Mouse (Mus musculus): Measurements from ENCODE around the gene Parp3. TPM values are rescaled to one million over a fixed set of nuclear protein-coding genes. Genes with fewer than 3 reads are reported as not detected.

The Parp3 gene
- total RNA-seq, 2 experiments from 2014 or later, result 37.8 to 55.4 TPM

DNA sequence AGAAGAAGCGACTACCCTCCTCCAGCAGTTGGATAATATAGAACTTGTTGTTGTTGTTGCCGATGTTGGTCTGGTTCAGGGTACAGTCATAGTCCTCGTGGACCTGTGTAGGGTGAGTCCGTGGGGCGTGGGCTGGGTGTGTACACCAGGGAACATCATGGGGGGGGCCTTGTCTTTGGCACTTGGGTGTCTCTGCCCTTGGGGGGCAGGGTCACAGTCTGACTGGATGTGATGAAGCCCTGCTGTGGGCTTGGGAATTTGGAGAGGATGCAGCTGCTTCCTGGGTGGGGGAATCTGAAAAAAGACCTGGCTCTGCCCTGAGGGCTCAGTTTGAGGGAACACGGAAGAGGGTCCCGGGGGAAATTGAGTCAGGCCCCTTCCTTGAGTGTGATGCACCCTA lies 1.7 kb downstream of the Parp3 start:
- DNase-seq, result peak in 1 of 2 experiments; percentile 51

DNA sequence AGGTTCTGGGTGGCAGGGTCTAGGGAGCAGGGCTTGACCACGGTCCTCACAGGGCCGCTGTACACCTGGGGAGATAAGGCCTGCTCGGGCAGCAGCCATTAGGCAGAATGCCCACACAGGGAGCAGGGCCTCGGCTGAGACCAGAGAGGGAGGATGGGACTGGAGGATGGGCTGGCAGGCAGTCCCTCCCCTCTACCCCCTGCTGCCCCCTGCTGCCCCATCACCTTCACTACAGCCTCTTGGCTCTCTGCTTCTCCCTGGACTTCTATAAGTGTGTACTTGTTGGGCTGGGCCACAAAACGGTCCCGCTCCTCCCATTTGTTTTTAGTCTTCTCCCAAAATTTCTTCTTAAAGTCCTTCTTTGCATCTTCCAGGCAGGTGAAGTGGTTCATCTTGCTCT lies 2.3 kb downstream of the Parp3 start:
- DNase-seq, result peak; percentile 74 to 84

DNA sequence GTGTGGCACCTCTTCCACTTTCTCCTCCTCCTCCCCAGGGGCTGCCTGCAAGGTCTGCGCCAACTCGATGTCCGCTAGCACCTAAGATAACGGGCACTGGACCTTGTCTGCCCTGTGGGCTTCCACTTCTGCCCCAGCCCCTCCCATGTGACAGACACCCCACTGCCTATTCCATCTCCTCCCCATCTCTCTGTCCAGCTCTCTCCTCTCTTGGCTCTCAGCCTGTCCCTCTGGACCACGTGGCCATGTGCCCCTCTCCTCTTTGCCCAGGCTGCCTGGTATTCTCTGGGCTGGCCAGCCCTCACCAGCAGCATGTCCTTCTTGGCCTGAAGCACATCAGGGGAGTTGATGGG lies 3.0 kb downstream of the Parp3 start:
- no peak for DNase-seq

DNA sequence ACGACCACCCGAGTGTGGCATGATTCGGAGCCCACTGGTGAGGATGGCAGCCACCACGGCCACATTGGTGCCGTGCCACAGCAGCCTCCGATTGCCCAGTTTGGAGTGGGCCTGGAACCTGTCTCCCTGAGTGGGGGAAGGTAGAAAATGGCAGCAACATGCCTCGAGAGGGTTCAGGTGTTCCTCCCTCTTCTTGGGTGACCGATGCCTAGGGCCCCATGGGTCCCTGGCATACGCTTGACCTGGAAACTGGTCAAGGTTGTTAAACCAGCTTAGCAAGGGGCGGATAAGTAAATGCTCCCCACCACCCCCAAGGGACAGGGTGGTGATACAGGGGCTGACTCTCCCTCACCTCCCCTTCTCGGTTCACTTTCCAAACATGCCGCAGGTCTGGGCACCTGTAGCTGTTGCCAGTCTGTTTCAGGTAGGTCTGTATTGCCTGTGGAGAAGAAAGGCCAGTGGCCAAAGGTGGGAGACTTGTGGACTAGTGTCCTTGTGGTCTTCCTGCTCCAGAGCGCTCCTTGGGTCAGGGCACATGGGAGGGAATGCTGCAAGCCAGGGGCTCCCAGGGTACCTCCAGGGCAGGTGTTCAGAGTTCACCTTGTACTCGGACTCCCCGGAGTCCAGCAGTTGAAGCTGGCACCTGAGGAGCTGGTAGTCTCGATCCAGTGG lies 3.5 kb downstream of the Parp3 start:
- no peak for DNase-seq

DNA sequence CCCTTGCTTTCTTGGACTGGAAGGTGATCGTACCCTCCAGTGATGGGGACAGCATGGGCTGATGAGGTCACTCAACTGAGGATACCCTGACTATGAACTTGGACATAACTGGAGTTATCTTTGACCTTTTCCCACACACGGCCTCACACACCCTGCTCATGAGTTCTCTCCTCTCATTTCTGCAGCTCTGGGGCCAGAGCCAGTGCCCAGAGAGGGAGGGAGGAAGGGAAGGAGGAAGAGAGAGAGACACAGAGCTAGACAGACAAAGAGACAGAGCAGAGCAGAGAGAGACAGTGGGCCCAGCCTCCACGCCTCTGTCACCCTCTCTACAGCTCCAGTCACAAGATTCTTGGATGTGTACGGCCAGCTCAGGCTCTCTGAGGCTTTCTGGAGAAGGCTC lies 4.4 kb downstream of the Parp3 start:
- no peak for DNase-seq

DNA sequence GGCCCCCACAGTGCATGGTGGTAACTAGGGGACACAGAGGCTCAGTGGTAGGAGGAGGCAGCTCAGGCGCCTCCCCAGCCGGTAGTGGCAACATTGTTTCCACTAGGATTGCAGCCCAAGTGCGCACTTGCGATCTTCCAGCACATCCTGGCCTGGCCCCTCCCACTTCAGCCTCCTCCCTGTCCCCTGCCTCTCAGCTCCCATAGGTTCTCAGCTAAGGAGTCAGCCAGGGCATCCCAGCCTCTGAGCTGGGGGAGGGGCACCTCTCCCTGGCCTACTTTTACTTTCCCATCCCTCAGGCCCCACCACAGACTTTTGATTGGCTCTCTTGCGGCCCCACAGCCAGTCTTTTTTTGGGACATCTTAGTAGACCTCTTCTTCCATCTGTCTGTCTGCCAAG lies 4.9 kb downstream of the Parp3 start:
- DNase-seq, result peak; percentile 44 to 66

DNA sequence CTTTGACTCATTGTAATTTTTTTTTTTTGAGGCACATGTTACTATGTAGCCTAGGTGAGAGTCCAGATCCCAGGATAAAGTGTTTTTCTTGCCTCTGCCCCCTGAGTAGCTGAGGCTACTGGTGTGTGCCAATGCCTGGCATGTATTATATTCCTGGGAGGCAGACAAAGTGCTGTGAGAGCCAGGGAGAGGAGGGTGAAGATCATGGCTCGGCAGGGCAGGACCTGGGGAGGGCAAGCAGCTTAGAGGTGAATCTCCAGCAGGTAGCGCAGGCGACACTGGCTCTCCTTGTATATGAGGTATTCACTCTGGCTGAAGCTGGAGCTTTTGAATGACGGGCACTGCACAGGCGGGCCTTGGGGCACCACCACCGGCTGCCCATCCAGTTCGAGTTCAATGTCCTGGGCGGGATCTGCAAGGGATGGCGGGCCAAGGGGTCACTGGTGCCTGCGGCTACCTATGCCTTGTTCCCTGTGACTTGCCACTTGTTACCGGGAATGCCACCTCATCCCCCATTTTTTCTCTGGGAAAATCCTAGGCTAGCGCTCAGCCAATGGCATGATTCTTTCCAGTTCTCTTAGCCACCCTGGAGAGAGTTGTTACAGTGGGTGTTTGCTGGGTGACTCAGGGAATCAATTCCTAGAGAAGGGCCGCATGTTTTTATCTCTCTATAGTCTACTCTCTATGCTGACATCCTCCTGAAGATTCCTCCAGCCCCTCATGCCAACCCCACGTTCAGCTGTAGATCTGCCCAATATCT lies 5.6 kb downstream of the Parp3 start:
- no peak for DNase-seq

DNA sequence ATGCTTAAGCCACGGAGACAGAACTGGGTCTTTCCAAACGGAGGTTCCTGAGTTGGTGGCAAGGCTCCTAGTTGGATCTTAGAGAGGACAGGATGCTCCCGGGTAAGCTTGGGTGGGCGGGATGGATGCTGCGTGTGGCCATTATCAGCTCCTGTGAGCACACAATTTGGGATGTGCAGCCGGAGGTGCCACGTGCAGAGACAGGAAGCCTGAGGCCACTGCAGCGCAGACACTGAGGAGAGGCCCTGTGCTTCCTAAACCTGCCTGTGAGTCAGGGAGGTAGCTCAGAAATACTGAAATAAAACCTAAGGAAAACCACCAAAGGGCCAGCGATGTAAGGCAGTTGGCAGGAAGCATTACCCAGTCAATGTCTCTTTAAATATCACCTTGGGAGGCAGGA lies 7.0 kb downstream of the Parp3 start:
- DNase-seq, result no peak

DNA sequence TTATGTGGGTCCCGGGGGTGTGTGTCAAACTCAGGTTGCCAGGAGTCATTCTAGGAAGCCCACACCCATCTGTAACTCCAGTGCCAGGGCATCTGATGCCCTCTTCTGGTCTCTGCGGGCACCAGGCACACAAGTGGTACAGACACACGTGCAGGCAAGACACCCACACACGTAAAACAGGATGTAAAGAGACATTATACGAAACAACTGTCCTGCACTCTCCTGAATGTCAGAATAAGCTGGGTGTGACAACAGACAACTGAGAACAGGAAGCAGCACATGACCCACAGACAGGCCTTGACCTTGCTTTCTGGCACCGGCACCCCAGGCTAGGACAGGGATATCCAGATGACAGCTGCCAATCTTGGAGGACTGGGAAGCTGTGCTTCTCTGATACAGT lies 7.4 kb downstream of the Parp3 start:
- no peak for DNase-seq

DNA sequence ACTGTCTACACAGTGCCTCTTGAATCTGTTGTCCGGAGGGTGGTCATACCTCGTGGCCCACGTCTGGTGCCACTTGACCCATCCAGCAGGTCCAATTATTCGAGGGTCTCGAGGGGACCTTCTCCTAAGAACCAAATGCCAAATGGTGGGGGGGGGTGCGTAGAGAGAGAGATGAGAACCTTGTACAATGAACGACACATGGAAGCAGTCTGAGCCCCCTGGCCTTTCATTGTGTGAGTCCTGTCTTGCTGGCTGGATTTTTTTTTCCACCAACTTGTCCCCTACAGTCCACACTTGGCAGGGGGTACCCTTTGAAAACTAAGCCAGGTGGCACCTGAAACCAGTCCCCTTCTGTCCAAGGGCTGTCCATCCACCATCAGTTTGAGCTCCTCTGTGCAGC lies 9.0 kb downstream of the Parp3 start:
- no peak for DNase-seq

DNA sequence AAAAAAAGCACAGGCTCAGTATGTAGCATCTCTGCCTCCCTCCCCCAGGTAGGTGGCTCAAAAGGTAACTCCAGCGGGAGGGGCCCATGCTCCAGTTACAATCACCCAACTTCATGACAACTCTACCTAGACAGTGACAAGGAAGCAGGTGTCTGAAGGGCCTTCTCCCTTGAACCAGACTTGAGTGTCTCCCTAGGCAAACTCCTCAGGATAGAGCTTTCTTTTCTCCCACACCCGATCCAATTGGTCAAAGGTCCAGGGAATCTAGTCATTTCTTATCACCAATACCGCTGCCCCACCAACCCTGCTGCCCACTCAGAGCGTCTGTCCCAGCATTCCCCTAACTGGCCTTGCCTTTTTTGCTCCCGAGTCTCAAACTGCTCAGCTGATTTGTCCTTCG lies 10.0 kb downstream of the Parp3 start:
- no peak for DNase-seq

DNA sequence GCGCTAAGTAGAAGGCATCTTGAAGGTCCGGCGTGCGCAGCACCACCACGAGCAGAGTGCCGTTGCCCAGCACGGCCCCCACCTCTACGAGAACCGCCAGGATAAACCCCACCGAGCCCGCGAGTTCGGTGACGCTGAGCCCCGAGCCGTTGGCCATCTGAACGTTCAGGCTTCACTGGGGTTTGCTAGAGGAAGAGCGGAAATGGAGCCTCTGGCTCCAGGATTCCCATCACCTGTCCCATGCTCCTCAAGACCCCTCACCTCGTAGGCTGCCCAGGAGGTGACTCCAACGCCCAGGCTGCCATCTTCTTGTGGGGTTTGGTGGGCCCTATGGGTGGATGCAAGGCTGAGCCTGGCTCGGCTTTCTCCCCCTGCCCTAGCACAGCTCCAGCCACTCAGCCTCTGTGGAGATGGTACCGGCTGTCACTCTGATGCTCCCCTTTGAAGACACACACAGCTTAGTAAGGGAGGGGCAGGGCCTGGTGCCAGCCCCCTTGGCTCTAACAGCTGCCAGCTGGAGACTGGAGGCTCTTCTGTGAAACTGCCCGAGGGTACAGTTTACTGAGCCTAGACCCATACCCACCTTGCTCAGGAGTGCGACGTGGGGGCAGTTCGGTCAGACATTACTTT lies 11.1 kb downstream of the Parp3 start, which contains the start of gene Gpr62:
TSS of gene Gpr62 (minus strand) at position 368 of the 630 bp plus-strand sequence.
- DNase-seq, result no peak

DNA sequence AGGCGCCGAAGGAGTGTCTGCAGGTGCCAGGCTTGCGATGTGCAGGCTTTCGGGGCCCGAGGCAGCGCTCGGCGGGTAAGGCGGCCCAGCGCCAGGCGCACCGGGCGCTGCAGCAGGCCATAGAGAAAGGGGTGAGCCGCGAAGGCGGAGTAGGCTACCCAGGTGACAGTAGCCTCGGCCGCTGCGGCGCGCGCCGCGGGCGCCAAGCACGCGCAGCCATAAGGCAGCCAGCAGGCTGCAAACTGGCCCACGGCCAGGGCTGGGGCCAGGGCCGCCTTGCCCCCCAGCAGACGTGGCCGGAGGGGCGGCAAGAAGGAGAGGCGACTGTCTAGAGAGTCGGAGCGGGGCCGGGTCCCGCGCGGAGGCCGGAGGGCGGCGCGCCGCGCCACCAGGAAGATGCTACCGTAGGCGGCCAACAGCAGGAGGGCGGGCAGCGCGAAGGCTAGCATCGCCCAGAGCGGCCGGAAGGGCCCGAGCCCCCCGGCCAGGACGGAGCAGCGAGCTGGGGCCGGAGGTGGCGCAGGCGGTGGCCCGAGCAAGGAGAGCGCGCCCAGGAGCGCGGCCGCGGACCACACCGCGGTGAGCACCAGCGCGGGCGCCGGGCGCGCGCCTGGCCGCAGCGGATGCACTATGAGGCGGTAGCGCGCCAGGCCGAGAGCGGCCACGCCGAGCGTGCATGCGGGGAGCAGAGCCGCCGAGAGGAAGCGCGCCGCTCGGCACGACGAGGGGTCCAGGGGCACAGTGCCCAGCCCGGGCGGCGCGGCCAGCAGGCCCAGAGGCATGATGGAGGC lies 11.8 kb downstream of the Parp3 start:
- DNase-seq, result peak; percentile 55 to 76

DNA sequence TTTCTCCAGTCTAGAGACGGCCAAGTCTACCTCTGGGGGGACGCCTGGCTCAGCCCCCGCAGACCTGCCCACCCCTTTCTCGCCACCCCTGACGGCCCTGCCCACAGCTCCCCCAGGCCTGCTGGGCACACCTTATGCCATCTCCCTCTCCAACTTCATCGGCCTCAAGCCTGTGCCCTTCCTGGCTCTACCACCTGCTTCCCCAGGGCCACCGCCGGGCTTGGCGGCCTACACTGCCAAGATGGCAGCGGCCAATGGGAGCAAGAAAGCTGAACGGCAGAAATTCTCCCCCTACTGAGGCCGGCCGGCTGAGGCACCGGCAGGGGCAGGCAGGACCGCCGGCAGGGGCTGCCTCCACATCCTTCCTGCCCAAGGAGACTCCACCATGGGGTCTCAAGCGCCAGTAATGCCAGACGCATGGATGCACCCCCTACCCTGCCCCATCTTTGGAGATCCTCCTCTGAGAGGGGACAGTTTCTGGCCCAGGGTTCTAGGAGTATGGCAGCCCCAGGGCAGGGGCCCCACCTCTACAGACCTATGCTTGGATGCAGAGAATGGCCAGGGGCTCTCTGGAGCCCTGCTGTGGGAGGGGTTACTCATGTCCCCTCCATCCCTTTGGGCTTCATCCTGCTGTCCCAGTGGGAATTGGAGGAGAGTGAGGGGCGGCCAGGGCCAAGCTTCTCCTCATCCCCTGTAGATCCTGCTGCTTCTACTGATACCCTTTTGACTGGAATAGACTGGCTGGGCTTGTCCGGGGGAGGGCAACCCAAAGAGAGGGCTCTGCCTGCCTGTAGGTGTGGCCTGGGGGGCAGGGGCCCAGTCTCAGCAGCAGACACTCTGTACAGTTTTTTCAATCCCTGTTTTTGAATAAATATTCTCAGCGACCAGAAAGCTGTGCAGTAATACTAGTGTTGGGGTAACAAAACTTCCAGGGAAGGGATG lies 13.4 kb downstream of the Parp3 start:
- DNase-seq, result no peak

DNA sequence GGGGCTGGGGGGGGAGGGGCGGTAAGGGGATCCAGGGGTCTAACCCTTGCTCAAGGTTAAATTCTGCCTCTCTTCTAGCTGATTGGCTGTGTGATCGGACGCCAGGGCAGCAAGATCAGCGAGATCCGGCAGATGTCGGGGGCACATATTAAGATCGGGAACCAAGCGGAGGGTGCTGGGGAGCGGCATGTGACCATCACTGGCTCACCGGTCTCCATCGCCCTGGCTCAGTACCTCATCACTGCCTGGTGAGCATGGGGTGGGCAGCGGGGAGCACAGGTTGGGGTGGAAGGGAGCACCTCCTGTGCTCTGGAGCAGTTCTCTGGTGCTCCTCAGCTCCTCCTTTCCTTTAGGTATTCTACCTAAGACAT lies 14.3 kb downstream of the Parp3 start:
- DNase-seq, result no peak

DNA sequence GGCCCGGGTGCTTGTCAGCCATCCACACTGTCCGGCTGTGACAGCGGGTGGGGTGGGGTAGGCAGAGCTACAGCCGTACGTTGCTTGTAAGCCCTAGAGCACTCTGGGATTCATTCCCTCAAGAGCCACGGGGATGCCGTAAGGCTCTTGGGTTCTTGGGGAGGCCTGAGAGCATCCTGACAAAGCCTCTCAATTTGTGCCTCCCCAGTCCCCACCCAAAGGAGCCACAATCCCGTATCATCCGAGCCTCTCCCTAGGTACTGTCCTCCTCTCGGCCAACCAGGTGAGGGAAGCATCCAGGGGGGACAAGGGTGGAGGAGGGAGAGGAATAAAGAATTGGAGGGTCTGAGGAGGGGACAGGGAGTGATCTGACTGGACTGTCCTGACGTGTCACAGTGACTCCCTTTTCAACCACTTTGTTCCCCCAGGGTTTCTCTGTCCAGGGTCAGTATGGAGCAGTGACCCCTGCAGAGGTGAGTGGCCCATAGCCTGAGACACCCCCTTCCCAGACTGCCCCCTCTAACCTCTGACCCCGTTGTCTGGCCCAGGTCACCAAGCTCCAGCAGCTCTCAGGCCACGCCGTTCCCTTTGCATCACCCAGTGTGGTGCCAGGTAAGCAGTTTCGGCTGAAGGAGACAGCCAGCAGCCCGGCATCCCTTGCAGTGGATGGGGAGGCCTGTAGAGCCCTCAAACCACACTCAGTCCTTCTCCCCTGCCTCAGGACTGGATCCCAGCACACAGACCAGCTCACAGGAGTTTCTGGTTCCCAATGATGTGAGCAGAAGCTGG lies 14.9 kb downstream of the Parp3 start:
- DNase-seq, result no peak

DNA sequence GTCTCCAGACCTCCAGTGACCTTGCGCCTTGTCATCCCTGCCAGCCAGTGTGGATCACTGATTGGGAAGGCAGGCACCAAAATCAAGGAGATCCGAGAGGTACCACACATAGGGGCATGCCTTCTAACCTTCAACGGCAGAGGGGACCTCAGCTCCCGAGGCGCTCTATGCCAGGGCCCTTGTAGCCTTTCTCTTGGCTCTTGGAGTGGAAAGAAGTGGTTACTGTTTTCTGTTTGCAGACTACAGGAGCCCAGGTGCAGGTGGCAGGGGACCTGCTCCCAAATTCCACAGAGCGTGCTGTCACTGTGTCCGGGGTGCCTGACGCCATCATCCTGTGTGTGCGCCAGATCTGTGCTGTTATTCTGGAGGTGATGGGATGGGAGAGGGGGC lies 15.7 kb downstream of the Parp3 start:
- no peak for DNase-seq

DNA sequence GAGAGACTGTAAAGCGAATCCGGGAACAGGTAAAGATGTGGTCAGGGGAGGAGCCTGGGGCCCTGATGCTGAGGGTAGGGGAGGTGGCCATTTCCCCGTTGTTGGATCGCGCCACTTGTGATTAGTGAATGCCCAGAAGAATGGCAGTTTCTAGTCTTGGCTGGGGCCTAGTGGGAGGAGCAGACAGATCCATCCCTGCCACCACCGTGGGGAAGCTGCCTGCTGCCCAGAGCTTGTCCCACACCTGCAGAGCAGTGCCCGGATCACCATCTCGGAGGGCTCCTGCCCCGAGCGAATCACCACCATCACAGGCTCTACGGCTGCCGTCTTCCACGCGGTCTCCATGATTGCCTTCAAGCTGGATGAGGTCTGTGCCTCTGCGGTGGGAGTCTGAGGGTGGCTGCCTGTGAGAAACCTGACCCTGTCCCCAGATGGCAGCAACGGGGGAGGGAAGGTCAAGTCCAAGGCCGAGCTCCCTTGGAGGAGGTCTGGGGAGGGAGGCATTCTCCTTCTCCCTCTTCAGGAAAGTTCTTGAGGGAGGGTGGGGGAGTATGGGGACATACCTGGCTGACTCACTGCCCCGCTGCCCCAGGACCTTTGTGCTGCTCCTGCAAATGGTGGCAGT lies 16.2 kb downstream of the Parp3 start:
- no peak for DNase-seq

DNA sequence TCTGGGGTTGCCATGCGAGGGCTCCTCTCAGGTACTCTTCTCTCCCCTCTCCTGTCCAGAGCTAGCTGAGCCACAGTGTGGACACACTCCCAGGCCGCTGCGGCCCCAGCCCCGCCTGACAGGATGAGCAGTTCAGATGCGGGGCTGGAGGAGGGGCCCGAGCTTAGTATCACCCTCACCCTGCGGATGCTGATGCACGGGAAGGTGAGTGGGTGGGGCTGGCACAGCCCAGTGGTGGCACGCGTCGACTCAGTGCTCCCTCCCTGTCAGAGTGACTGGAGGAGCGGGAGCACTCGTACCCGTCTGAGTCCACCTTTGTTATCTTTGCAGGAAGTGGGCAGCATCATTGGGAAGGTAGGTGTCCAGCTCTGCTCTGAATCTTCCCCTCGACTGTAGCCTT lies 16.8 kb downstream of the Parp3 start:
- DNase-seq, result no peak

DNA sequence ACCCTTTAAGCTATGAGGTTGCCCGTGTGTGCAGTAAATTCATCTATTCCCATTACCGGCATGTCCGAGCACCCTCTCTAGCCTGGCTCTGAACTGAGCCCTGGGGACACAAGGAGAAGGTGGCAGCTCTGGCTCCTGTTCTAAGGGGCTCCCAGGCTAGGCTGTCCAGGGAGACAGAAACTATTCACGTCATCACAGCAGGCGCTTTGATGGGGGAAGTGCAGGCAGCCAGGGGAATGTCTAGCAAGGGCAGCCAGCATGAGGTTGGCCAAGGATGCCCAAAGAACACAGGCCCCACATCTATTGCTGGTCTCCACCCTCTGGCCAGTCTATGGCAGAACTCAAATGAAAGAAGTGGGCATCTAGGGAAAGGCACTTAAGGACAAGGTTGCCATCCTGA lies 18.8 kb downstream of the Parp3 start:
- DNase-seq, result no peak

Data from adrenal gland, postnatal 36 days (tissue).